Mouse (Mus musculus) T-helper 17 cell (primary cell): Measurements from ENCODE around the gene Grk5.

Experiments used
- in situ Hi-C, 2 experiments: fragments of 300-600 bp; cut with MboI, MseI; formaldehyde crosslinking; loops; 1 replicate in 1 of 2; 2 replicates in 1 of 2; pipeline ENCODE4 v1.15.1; 2025; ENCODE audit warnings: high pct_unique_total_duplicates in 2 of 2

Gene Grk5

DNA sequence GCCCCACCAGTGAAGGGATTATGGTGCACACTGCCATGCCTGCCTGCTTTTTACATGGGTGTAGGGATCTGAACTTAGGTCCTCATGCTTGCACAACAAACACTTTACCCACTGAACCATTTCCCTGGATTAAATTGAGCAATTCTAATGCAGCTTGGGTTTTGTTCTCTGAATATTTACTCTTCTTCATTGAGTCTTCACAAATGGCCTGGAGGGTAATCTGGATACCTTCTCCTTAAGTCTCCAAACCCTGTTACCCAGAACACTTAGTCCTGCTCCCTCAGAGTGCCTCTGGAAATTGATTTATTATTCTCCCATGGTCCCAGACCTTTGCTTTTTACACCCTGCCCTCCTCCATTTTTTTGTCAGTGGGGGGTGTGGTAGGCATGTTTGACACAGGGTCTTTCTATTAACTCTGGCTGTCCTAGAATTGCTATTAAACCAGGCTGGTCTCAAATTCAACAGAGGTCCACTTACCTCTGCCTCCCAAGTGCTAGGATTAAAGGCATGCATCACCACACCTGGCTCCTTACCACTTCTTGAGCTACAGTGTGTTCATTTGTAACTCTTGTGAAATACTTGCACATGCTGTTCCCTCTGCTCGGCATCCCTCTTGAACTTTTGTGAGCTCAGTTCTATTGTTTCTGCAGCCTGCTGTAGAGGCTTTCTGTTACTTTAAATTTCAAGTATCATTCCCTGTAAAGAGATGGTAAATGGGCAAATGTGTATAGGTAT lies 82.9 kb downstream of the Grk5 start:
- in situ Hi-C loops, result loop anchor here in 1 of 2 experiments (5.0 kb wide), 1 partner anchor 60 kb away; no protein-coding TSS in a partner anchor

DNA sequence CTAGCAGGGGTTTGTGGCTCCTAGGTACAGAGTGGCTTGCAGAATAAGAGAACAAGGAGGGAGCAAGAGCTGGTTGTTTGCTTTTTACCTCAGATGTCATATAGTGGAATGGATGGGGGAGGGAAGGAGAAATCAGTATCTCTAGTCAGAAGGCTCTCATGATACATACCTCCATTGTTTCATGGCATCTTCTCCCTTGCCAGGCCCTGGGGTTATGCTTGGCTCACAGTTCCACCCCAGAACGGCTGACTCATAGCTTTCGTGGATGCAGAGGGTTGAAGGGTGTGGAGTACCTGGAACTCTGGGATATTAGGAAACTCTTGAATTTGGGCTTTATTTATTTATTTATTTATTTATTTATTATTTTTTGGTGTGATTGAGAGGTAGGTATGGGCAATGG lies 84.0 kb downstream of the Grk5 start:
- in situ Hi-C loops, result loop anchor here in 1 of 2 experiments (5.0 kb wide), 1 partner anchor 61 kb away; no protein-coding TSS in a partner anchor

DNA sequence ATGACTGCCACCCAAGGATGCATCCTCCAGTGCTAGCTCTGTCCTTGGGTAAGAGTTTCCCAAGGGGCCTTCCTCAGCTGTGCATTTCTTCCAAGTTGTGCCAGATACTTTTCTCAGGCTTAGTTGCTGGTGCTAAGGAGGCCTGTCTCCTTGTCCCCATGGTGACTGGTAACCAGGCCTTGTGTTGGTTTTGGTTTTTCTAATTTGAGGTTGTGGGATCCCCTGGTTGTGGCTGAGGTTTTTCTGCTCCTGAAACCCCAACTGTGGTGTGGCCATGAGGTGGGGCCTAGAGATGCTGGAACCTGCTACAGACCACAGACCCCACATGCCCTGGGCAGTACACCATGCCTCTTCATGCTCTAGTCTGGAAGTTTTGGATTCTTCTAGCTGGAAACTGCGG lies 90.0 kb downstream of the Grk5 start:
- in situ Hi-C loops, result no loop called here

DNA sequence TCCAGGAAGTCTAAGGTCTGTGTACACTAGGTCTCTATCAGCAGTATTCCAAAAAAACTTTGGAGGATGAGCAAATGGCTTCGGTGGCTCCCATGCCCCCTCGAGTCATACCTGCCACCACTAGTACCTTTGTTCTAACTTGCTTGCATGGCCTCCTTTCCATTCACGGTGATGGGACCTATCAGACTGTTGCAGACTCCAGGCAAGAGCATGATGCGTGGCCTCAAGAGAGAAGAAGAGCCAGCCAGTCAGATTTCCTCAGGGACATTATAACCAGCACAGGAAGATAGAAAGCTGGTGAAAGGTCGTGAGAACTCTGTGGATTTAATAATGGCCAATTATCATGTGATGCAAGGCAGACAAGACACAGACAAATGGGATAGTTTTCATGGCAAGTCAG lies 91.8 kb downstream of the Grk5 start:
- in situ Hi-C loops, result no loop called here

DNA sequence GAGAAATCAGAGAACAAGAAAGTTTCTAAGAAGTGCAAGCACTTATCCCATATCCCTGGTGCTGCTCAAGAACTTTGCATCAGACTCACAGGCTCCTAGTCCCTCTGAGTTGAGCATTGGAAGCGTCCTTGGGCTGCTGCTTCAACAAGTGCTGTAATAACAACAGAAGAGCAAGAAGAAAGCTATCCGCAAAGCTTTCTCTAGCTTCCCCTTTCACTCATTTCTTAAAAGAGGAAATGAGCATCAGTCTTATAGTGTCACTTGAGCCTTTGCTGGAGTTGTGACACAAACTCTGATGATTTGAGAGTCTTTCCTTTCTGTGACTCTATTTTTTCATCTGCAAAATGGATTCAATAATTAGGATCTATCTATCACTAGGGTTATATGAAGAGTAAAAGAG lies 92.3 kb downstream of the Grk5 start:
- in situ Hi-C loops, result no loop called here

DNA sequence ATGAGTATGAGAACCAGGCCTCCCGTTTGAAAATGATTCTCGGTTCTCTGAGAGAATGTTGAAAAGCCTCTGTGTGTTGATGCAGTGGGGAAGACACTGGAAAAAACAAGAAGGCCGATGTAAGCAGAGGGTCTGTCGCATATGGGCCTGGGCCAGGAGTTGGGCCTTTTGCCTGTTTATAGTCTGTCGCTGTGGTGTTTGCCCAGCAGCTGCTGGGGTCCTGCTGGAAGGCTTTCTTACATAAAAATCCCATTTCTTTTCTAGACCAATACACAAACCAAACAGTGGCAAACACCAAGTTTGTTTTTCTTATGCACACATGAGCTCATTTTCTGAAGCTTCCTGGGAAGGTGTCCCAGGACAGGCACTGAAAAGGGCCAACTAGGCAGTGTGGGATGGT lies 100.2 kb downstream of the Grk5 start:
- in situ Hi-C loops, result no loop called here

DNA sequence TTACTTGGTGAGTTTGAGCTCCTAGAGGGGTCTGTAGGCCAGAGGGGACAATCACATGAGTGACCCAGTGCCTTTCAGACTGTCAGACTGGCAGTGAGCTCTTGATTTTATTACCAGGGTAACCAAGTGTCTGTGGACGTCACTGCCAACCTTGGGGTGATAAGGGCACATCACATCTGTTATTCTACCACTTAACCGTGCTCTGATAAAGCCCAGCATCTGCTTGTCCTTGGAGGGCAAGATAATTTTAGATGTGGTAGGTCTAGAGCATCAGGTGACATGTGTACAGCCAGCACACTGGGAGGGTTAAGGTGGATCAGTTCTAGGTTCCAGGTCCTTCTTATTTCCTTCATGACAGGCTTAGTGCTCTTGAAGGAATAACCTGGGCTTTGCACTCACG lies 104.7 kb downstream of the Grk5 start:
- in situ Hi-C loops, result no loop called here

DNA sequence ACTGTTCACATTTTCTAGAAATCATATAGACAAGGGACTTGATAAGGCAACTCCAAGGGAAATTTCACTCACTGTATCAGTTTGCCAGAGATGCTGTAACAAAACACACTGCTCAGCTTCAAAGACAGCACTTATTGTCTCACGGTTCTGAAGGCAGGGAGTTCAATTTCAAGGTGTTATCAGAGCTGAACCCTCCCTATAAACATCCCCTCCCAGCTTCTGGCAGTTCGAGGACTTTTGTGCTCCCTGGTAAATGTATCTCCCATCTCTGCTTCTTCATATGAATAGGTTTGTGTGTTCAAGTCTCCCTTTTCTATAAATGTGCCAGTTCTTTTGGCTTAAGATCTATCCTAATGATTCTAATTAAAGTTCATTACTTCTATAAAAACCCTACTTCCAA lies 105.3 kb downstream of the Grk5 start:
- in situ Hi-C loops, result no loop called here

DNA sequence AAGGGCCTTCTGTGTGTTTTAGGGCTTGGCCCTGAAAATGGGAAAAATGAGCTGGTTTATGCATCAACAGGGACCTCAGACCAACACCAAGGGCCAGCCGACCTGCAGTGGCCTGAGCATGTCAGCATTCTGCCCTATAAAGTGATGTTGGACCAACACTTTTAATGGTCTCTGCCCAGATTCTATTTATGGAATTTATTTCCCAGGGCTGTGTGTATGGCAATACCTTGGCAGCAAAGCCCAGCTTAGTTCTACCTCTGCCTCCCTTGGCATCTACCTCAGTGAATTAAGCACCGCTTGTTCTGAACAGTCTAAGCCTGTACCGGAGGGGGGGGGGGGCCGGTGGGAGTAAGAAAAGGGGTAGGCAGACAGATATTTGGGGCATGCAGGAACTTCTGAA lies 108.2 kb downstream of the Grk5 start:
- in situ Hi-C loops, result no loop called here

DNA sequence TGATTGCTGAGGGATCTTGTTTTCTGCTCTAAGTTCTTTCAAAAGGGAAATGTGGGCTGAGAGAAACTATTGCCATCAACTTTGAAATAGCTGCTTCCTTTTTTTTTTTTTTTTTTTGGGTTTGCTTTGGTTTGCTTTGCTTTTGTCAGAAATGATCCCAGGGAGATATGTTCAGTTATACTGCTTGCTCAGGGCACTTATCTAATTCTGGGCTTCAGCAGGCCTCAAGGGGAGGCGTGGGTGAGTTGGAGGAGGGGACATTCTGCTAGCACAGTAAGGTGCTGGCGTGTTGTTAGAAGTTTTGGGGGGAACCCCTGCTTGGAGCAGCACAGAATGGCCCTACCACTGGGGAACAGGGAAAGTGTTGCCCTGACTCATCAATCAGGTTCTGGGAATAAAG lies 110.1 kb downstream of the Grk5 start:
- in situ Hi-C loops, result no loop called here

DNA sequence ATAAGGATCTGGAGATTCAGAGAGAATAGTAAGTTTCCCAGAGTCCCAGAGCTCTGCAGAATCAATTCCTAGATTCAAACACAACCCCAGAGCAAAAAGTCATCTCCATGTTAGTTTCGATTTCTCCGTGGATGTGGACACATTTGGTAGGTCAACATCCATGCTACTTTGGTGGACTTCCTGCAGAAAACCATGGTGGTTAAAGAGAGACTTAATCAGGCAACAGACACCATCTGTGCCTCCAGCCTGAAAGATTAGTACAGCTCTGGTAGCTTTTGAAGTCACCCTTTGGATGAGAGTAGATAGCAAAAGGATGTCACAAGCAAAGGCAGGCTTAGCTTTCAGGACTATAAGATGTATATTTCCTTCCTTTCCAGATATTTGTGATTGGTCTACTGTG lies 111.4 kb downstream of the Grk5 start:
- in situ Hi-C loops, result no loop called here

DNA sequence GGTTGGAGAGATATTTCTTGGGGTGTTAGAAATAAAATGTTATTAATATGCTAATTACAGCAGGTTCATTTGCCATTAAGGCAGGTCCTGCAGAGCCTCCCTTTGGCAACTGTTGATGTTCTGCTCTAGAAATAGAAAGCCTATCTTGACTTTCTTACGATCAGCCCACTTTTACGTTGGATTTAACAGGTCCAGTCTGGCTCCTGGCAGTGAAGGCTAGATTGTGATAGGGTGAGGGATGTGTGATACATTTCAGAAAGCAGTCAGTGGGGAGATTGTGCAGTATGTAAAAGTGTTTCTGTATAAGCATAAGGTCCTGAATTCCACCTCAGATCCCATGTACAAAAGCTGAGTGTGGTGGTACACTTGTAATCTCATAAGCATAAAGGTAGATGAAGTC lies 119.7 kb downstream of the Grk5 start:
- in situ Hi-C loops, result no loop called here

DNA sequence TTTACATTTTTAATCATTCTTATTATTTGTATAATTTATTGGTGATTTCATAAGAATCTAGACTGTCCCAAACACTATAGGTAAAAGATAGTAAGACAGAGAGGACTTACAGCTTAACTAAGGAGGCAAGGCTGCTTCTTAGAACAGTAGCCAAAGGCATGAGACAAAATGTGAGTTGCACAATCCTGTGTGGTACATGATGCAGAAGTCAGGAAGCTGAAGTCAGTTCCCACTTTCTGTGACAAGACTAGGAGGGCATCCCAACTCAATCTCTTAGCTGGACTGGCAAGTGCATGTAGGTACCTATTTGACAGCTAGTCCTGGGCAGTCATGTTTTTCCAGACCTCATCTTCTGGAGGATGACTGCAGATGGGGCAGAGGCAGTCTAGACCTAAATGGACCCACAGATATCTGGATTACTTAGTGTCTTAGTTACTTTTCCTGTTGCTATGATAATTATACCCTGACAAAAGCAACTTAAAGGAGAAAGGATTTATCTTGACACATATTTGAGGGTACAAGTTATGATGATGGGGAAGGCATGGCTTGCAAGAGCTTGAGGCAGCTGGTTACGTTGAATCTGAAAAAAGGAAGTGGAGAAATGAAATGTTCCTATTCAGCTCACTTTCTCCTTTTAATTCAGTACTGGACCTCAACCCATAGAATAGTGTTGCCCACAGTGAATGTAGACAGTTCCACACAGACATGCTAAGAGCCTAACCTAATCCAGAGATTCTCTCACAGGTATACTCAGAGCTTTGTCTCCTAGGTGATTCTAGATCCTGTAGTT lies 128.1 kb downstream of the Grk5 start:
- in situ Hi-C loops, result no loop called here

DNA sequence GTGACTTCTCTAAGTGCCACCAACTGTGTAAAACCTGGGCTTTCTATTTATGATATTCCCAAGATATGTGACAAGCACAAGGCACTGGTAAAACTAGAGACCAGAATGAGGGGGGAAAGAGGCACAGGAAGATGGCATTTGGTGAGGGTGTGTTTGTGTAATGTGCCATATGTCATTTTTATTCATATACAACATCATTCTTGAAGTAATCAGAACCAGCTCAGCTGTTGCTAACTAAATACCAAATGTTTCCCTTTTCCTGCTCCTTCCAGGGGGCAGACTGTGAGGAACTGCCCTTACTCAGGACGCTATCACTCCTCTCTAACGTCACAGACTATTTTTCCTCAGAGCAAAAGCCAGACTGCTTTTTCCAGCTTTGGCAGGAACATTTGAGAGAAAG lies 132.0 kb downstream of the Grk5 start:
- in situ Hi-C loops, result no loop called here

DNA sequence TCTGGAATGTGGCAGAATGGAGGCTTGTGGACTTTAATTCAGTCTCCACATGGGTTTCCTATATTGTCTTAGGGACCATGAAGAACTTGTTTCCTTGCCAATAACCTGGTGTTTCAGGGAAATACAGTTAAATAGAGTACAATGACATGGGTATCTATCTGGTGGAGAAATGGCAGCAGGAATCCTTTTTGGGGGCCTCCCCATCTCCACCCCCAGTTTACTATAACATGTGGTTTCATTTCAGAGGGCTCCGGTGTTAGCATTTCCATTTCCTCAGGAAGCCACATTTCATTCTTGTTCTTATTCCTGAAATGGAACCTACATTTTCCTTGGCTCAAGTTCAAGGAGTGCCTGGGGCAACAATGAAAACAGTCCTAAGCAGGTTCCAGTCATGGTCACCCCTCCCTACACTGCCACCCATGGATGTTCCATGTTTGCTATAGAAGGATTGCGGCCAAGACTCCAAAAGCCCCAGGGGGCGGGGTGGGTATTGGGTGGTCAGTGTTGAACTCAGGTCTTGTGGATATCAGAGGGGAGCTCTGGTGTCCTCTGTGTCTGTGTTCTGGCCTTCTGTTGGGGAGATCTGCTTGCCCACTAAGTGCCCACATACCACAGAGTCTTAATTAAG lies 132.5 kb downstream of the Grk5 start:
- in situ Hi-C loops, result no loop called here

DNA sequence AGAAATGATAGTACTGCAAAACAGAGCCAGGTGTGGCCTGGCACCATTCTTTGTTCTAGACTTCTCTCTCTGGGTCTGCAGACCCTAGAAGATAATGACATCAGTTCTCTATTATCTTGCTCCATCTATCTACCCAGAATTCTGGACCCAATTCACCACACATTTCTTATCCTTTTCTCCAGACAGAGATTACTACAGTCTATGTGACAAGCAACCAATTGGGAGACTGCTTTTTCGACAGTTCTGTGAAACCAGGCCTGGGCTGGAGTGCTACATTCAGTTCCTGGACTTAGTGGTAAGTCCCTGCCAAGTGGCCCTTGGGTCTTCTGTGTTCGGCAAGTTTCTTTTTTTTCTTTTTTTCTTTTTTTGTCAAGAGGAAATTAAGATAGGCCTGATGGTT lies 142.0 kb downstream of the Grk5 start:
- in situ Hi-C loops, result no loop called here

DNA sequence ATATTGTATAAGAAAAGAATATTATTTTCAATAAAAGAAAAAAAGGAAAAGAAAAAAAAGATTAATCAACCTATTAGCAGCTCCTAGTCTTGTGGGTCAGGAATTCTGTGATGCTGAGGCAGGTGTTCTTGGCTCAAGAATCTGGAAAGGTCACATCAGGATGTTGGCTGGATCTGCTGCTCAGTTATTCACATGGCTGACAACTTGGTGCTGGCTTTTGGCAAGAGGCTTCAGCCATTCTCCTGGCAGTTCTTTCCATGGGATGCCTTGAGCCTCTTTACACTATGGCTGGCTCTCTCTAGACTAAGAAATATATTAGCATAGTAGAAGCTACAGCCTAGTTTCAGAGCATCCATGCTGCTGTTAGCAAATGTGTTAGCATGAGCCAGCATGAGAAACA lies 149.6 kb downstream of the Grk5 start:
- in situ Hi-C loops, result no loop called here

DNA sequence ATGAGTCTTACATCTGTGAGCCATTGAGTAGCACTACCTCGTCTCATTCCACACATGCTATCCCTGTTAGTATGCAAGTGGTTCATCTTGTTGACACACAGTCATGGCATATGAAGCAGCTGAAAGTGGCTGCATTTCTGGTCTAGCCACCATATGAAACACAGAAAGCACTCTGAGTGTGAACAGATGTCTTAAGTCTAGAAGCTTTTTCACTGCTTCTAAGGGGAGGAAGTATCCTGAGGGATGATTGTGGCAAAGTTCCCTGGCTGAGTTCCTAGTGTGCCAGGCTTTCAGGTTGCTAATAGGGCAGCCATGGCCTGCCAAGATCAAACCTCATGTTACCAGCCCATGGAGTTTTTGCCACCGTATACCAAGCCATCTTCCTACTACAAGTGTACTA lies 159.1 kb downstream of the Grk5 start:
- in situ Hi-C loops, result no loop called here

DNA sequence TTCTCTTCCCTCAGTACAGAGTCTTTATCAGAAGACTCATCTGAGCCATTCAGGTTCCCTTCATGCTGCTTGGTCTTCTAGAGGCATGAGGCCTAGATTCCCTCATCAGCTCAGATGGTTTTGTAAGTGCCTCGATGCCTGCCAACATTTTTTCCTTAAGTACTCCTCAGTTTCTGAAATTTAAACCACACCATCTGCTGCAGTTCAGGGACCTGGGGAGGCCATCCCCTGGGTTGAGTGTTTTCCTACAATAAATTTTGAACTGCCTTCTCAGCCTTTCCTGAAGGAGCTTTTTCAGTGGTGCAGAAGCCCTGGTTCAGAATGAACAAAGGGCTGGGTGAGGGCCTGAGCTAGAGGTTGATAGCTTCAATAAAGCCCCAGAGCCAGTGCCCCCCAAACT lies 159.9 kb downstream of the Grk5 start:
- in situ Hi-C loops, result no loop called here

DNA sequence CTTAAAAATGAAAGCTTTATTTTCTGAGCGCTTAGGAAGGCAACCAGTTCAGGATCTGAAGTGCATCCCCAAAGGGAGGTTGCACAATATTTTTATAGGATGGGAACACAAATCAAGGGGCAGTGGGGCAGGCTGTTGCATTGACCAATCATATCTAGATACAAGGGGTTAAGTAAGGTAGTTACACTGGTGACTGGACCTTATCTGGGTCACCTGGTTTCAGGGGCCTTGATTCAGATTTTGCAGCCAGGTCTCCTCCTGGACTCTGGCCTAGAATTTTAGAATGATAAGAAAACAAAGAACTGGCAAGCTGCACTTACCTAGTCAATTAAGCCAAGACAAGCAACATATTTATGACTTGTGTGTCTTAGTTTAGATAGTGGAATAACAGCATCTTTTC lies 161.6 kb downstream of the Grk5 start:
- in situ Hi-C loops, result no loop called here

DNA sequence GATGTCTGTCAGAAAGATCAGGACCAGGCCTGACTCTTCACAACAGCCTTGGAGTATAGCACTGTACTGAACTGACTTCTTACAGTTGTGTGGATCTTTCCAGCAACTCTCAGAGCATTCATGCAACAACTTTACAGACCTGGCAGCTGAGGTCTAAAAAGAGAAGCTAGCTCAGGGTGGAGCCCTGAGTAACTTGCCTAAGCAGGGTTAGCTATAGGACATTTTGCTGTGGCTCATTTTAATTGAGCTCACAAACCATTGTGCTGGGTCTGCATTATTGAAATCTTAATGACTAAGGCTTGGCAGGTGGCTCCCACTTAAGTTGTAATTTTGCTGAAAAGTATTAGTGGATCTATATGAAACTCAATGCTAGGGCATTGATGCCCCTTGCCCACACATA lies 162.5 kb downstream of the Grk5 start:
- in situ Hi-C loops, result no loop called here

DNA sequence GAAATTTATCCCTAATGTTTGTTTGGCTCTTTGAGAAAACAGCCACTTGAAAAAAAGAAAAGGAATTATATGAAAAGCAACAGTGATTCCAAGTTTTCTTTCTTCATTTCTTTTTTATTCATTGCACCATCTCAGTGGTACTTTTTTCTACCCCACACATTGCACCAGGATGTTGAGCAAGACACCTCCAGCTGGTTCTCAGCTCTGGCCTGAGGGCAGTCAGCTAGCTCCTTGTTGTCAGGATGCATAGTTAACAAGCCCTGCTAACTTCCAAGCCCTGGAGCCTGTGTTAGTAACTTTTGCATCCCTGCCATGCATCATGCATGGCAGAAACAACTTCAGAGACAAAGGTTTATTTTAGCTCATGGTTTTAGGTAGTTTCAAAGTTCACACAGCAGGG lies 163.2 kb downstream of the Grk5 start:
- in situ Hi-C loops, result no loop called here
